ENCODE assay signal across 8 mouse cellular contexts in genomic region chr6:108211896-108212880, GRCm38 (mm10). TPM values are rescaled to one million over a fixed set of nuclear protein-coding genes. Genes with fewer than 3 reads are reported as not detected.
DNase-seq lines count a peak whose midpoint lies in the region; ATAC-seq lines count a peak whose summit lies in the region.

No protein-coding gene starts in this region.

- H3K27ac ChIP-seq in heart, embryonic 13.5 days (replicated peaks), result peak overlapping the region; percentile 78
- H3K27ac ChIP-seq in limb, embryonic 15.5 days, result peak overlapping the region; percentile 78

- peak overlapping the region; percentile 93 for H3K4me2 ChIP-seq in heart, embryonic 13.5 days
- peak overlapping the region; percentile 81 for H3K4me2 ChIP-seq in limb, embryonic 15.5 days

- 5% methylated on average over 36 of the region's 36 CpGs for WGBS in heart, embryonic 13.5 days
- 3% methylated on average over 36 of the region's 36 CpGs for WGBS in limb, embryonic 15.5 days

- ATAC-seq in heart, embryonic 13.5 days (ENCODE audit: extremely low read depth, insufficient number of reproducible peaks, low FRiP score, low TSS enrichment), result no peak
- ATAC-seq in limb, embryonic 15.5 days (ENCODE audit: insufficient number of reproducible peaks, low FRiP score, low TSS enrichment, low read depth), result peak; percentile 55
- no peak for ATAC-seq in megakaryocyte-erythroid progenitor cell, adult 5-6 weeks (replicated peaks; ENCODE audit: low FRiP score, low TSS enrichment, poor library complexity, severe bottlenecking)

- no peaks in the 10 kb centered on the region for H3K27me3 ChIP-seq in heart, embryonic 13.5 days (replicated peaks)
- H3K27me3 ChIP-seq in limb, embryonic 15.5 days, result no peaks in the 10 kb centered on the region

- DNase-seq in adrenal gland, postnatal 14 days, result peak; percentile 44
- DNase-seq in adrenal gland, postnatal 4 days (ENCODE audit: low spot score in 2 of 2), result no peak
- DNase-seq in 3T3-L1 (ENCODE audit: low read depth, low spot score), result peak; percentile 32
- DNase-seq in cerebellum, adult 8-10 months, result peak; percentile 37
- DNase-seq in retina, embryonic 14.5 days (ENCODE audit: low spot score), result peak; percentile 9

- H3K9me3 ChIP-seq in heart, embryonic 13.5 days, result no peaks in the 10 kb centered on the region
- no peaks in the 10 kb centered on the region for H3K9me3 ChIP-seq in limb, embryonic 15.5 days

- H3K36me3 ChIP-seq in heart, embryonic 13.5 days, result peaks cover 4% of the 10 kb centered on the region; the same call in 1 of the 2 replicates
- H3K36me3 ChIP-seq in limb, embryonic 15.5 days, result no peaks in the 10 kb centered on the region

- H3K4me1 ChIP-seq in heart, embryonic 13.5 days, result peaks cover 44% of the 10 kb centered on the region
- peaks cover 16% of the 10 kb centered on the region for H3K4me1 ChIP-seq in limb, embryonic 15.5 days

- H3K9ac ChIP-seq in heart, embryonic 13.5 days, result peak overlapping the region; percentile 84
- H3K9ac ChIP-seq in limb, embryonic 15.5 days, result peak overlapping the region; percentile 35; the same call in 1 of the 2 replicates

- H3K4me3 ChIP-seq in heart, embryonic 13.5 days, result peak overlapping the region; percentile 92
- peak overlapping the region; percentile 75 for H3K4me3 ChIP-seq in limb, embryonic 15.5 days

RNA-seq across cellular contexts. Expression of gene Itpr1, which starts 0.7 kb away (rescaled TPM):
- total RNA-seq in adrenal gland, postnatal 14 days (2021), result 121 and 125 TPM in 2 replicates
- 100 to 1,000 TPM; 106 to 129 TPM for total RNA-seq in adrenal gland, postnatal 4 days (2021)
- 11.1 and 12.1 TPM in 2 replicates for polyA plus RNA-seq in heart, embryonic 13.5 days (2015; fragmentation: Nextera tagmentation; extraction: Ambion mirVana)
- polyA plus RNA-seq in limb, embryonic 15.5 days (2015; fragmentation: Nextera tagmentation; extraction: Ambion mirVana), result 7.4 and 9.0 TPM in 2 replicates
- total RNA-seq in megakaryocyte-erythroid progenitor cell, adult 5-6 weeks (2014; fragmentation: Nextera tagmentation), result 24.8 and 25.7 TPM in 2 replicates
- total RNA-seq in megakaryocyte-erythroid progenitor cell, adult 5-6 weeks (2017), result 57.6 and 66.5 TPM in 2 replicates

RNA-seq across cellular contexts. Expression of gene Sumf1, which starts 26.8 kb away (rescaled TPM):
- 26.6 and 28.1 TPM in 2 replicates for total RNA-seq in adrenal gland, postnatal 14 days (2021)
- 10 to 100 TPM; 34.7 to 39.2 TPM for total RNA-seq in adrenal gland, postnatal 4 days (2021)
- polyA plus RNA-seq in heart, embryonic 13.5 days (2015; fragmentation: Nextera tagmentation; extraction: Ambion mirVana), result 18.9 and 22.1 TPM in 2 replicates
- 24.9 and 25.9 TPM in 2 replicates for polyA plus RNA-seq in limb, embryonic 15.5 days (2015; fragmentation: Nextera tagmentation; extraction: Ambion mirVana)
- total RNA-seq in megakaryocyte-erythroid progenitor cell, adult 5-6 weeks (2014; fragmentation: Nextera tagmentation), result 4.9 and 10.9 TPM in 2 replicates
- total RNA-seq in megakaryocyte-erythroid progenitor cell, adult 5-6 weeks (2017), result 8.9 and 15.5 TPM in 2 replicates

Comparison
In these comparisons a context has a peak if more than half of its experiments do, and no peak if none do; other contexts are left out.
1. DNase-seq: peak in adrenal gland, postnatal 14 days (single experiment), 3T3-L1 (single experiment), cerebellum, adult 8-10 months (single experiment) and retina, embryonic 14.5 days (single experiment); none in adrenal gland, postnatal 4 days (0 of 2).